Mouse (Mus musculus): ENCODE results near the gene Vamp3. TPM values are rescaled to one million over a fixed set of nuclear protein-coding genes. Genes with fewer than 3 reads are reported as not detected.

The Vamp3 gene
- polyA plus RNA-seq, 1 experiment from 2014 or later: 98.6 TPM

DNA sequence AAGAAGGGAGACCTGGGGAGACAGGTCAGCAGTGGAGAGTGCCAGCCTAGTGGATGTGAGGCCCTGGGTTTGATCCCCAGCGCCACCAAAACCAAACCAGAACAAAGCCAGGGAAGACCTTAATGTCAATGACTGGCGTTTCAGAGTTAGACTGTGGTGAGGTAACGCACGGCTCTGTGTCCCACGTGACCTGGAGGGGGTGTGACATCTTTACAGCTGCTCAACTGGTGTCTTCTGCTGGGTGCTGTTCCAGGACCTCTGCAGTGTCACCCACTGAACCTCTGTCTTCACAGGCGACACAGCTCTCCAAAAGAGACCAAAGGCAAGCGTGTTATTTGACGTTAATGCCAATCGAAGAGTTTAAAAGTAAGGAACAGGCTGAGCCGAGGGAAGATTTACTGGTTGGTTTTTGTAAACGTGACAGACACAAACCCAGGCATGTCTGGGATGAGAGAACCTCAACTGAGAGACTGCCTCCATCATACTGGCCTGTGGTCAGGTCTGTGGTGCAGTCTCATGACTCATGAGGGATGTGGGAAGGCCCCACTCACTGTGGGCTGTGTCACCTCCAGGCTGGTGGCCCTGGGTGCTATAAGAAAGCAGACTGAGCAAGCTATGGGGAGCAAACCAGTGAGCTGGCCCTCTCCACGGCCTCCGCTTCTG, 52.0 kb downstream of the Vamp3 start:
- no peak for TF ChIP-seq CTCF (IDR thresholded peaks at IDR 0.05; ENCODE audit: low read depth)
- H3K4me2 ChIP-seq: no peak overlapping the region
- H3K9ac ChIP-seq: no peak overlapping the region
- no peak overlapping the region for H3K27ac ChIP-seq (ENCODE audit: low read depth)
- ATAC-seq (ENCODE audit: insufficient read depth) (no peak), DNase-seq (no peak)
- peaks cover 7% of the 10 kb centered on the region; the same call in 1 of the 2 replicates for H3K36me3 ChIP-seq (ENCODE audit: insufficient read depth)
- WGBS: 90% methylated on average over 13 of the region's 13 CpGs
- H3K4me1 ChIP-seq (ENCODE audit: insufficient read depth): no peaks in the 10 kb centered on the region
- H3K4me3 ChIP-seq (ENCODE audit: low read depth, low read length): no peak overlapping the region
- no peaks in the 10 kb centered on the region for H3K27me3 ChIP-seq (ENCODE audit: insufficient read depth, low read length)
- H3K9me3 ChIP-seq (ENCODE audit: low read depth, low read length): no peaks in the 10 kb centered on the region

DNA sequence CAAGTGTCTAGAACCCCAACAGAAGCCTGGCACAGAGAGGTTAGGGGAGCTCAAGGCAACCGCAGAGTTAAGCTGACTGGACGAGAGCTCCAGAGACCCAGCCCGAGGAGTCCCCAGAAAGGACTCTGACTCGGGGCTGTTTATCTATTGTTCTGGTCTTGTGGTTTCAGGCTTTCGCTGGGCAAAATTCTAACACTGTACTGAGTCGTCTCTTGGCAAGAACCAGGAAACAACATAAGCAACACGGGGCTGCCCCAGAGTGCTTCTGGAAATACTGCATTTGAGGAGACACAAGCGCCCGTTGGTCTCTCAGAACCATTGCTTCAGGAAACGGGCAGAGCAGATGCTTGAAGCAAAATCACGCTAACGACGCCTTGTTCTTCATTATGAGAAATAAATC, 56.4 kb downstream of the Vamp3 start:
- ATAC-seq (ENCODE audit: insufficient read depth): no peak
- WGBS: 51% methylated on average over 13 of the region's 13 CpGs
- Histone ChIP-seq H3K4me3 (ENCODE audit: low read depth, low read length) (no peak overlapping the region), H3K27ac (ENCODE audit: low read depth) (no peak overlapping the region), H3K27me3 (ENCODE audit: insufficient read depth, low read length) (no peaks in the 10 kb centered on the region), H3K4me1 (ENCODE audit: insufficient read depth) (no peaks in the 10 kb centered on the region), H3K9me3 (ENCODE audit: low read depth, low read length) (no peaks in the 10 kb centered on the region), H3K9ac (no peak overlapping the region), H3K4me2 (no peak overlapping the region), H3K36me3 (ENCODE audit: insufficient read depth) (no peaks in the 10 kb centered on the region)
- no peak for TF ChIP-seq CTCF (IDR thresholded peaks at IDR 0.05; ENCODE audit: low read depth)
- DNase-seq: no peak

DNA sequence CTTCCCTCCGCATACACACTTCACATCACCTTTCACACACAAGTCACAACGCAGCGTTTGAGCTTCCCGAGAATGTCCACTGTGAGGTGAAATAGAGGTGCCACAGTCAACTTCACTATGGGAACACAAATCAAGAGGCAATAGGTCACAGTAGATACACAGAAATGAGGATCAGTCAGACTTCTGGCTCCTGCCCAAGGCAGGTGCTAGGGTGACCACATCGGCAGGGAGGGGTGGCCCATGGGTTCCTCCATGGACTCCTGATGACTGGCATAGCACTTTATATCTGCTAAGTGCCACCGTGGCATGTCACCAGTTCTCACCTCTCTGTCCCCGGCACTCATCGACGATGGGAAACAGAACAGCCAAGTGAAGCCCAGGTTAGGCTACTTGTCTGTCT, 59.1 kb downstream of the Vamp3 start:
- ATAC-seq (ENCODE audit: insufficient read depth) (no peak), DNase-seq (no peak)
- Histone ChIP-seq H3K4me1 (ENCODE audit: insufficient read depth) (no peaks in the 10 kb centered on the region), H3K27ac (ENCODE audit: low read depth) (no peak overlapping the region), H3K27me3 (ENCODE audit: insufficient read depth, low read length) (no peaks in the 10 kb centered on the region), H3K9me3 (ENCODE audit: low read depth, low read length) (no peaks in the 10 kb centered on the region), H3K36me3 (ENCODE audit: insufficient read depth) (no peaks in the 10 kb centered on the region), H3K4me3 (ENCODE audit: low read depth, low read length) (no peak overlapping the region), H3K4me2 (no peak overlapping the region), H3K9ac (no peak overlapping the region)
- TF ChIP-seq CTCF (IDR thresholded peaks at IDR 0.05; ENCODE audit: low read depth): no peak
- WGBS: 89% methylated on average over 9 of the region's 9 CpGs

Other genes with a start within 250 kb of the Vamp3 start
- gene Errfi1, start 204.0 kb downstream of the Vamp3 start, polyA plus RNA-seq (2014; fragmentation: Nextera tagmentation; extraction: Ambion mirVana): 41.5 and 48.3 TPM in 2 replicates
- gene Park7, start 143.5 kb downstream of the Vamp3 start, polyA plus RNA-seq (2014; fragmentation: Nextera tagmentation; extraction: Ambion mirVana): 477 and 500 TPM in 2 replicates
- 0.12 TPM in 1 of 2 replicates, not detected in the other for gene Tnfrsf9, start 143.4 kb downstream of the Vamp3 start, polyA plus RNA-seq (2014; fragmentation: Nextera tagmentation; extraction: Ambion mirVana)
- gene Uts2, start 60.9 kb downstream of the Vamp3 start, polyA plus RNA-seq (2014; fragmentation: Nextera tagmentation; extraction: Ambion mirVana): not detected in 2 replicates
- gene Per3, start 13.3 kb downstream of the Vamp3 start, polyA plus RNA-seq (2014; fragmentation: Nextera tagmentation; extraction: Ambion mirVana): 8.0 and 8.9 TPM in 2 replicates
- gene Gm13090, start 31.6 kb upstream of the Vamp3 start, polyA plus RNA-seq (2014; fragmentation: Nextera tagmentation; extraction: Ambion mirVana): not detected in 2 replicates

Data from lung, embryonic 14.5 days (tissue).